Mouse (Mus musculus): ENCODE results near the gene Eva1c. TPM values are rescaled to one million over a fixed set of nuclear protein-coding genes. Genes with fewer than 3 reads are reported as not detected.

Gene Eva1c
- polyA plus RNA-seq (2012; rRNA removed), result 1.3 and 1.8 TPM in 2 replicates

DNA sequence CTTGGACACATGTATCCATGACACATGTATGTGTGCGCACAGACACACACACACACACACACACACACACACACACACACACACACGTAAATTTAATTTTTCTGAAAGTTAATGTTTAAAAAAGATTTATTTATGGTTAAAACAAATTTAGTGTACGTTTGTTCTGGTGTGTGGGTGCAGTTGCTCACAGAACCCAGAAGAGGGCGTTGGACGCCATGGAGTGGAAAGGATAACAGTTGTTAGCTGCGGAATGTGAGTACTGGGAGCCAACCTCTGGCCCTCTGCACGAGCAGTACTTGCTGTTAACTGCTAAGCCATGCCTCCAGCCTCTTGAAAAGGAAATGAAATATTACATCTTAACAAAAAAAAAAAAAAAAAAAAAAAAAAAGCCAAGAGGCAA lies at the start of gene Eva1c:
TSS of gene Eva1c (plus strand) at position 263 of the 400 bp plus-strand sequence.

DNA sequence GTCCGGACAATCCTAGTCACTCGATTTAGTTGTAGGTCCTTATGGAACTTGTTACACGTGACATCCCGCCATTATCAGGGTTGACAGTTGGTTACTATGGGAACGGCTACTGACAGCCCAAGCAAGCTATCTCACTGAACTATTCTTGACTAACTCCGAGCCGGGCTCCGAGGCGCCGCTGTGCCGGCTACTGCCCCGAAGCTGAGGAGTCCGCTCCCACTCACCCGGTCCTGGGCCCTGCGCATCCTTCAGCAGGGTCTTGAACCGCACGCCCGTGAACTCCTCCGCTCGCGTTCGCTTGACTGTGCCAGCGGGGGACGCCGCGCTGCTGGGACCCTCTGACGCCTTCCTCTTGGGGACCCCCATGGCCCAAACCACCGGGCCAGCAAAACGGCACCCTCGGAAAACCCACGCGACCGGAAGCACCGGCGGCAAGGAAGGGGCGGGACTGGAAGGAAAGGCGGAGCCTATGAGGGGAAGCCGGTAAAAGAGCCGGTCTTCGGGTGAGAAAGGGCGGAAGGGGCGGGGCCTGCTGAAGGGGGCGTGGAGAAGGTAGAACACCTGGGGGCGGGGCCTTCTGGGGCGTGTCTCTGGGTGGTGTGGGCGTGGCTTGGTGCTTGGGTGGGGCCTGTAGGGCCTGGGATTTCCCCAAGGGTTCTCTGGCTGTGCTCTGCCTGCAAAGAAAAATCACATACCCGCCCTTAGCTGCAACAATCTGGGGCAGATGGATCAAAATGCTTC lies 16.4 kb upstream of the Eva1c start, which contains the start of gene Urb1:
TSS of gene Urb1 (minus strand) at position 439 of the 741 bp plus-strand sequence.

DNA sequence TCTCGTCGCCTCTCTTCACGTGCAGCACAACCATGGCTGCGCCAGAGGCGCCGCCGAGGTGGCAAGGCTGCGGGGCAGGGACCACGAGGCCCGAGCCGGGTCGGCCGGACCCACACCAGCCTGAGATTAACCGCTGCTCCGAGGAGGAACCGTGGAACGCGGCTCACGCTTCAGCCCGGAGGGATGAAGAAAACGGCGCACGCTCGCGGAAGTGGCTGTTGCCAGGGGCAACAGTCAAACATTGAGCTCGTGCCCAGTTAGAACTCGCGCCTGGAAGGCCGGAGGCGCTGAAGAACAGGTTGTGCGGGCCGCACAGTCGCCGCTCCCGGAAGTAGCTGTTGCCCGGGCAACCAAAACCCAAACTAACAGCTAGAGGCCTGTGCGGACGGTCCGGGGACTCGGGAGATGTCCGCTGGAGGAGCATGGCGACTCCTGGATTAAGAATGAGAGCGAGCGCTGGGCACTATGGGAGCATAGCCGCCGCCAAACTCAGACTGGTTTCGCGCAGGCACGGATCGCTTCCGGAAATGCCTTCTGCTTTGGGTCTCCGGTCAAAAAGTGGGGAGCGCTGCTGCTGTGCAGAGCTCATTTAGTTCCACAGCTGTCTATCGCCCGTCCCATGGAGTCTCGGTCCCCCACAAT lies 108.3 kb downstream of the Eva1c start, which contains the start of gene Cfap298:
TSS of gene Cfap298 (minus strand) at position 428 of the 642 bp plus-strand sequence.

Other genes with a start within 250 kb of the Eva1c start
- 14.3 and 14.4 TPM in 2 replicates for gene Mis18a, start 99.3 kb upstream of the Eva1c start, polyA plus RNA-seq (2012; rRNA removed)
- gene Mrap, start 88.5 kb upstream of the Eva1c start, polyA plus RNA-seq (2012; rRNA removed), result 3.3 and 3.9 TPM in 2 replicates
- gene Urb1, start 16.3 kb upstream of the Eva1c start, polyA plus RNA-seq (2012; rRNA removed), result 3.4 and 3.8 TPM in 2 replicates
- 35.0 and 42.7 TPM in 2 replicates for gene Cfap298, start 108.4 kb downstream of the Eva1c start, polyA plus RNA-seq (2012; rRNA removed)
- 23.3 and 24.7 TPM in 2 replicates for gene Synj1, start 184.6 kb downstream of the Eva1c start, polyA plus RNA-seq (2012; rRNA removed)
- 10.7 and 12.9 TPM in 2 replicates for gene Paxbp1, start 217.8 kb downstream of the Eva1c start, polyA plus RNA-seq (2012; rRNA removed)